Mouse (Mus musculus) lung, postnatal 0 days (tissue): ENCODE results near the gene Cdh9. TPM values are rescaled to one million over a fixed set of nuclear protein-coding genes. Genes with fewer than 3 reads are reported as not detected.

Experiments used
- ATAC-seq: fragments of 200-750 bp; cut with Nextera tagmentation; 2 replicates; pipeline ENCODE4 v1.8.0; 2017; ENCODE audit warnings: moderate library complexity
- DNase-seq: peaks from one replicate; pipeline ENCODE4 v3.0.0-alpha.2; 2016; ENCODE audit warnings: low spot score
- H3K27ac ChIP-seq: fragments of 300-500 bp; sonication (generic); 2 replicates; pipeline ENCODE4 v1.5.1; 2014; ENCODE audit warnings: antibody characterized with exemption, mild to moderate bottlenecking, low read length, mixed read lengths
- H3K27me3 ChIP-seq: fragments of 300-500 bp; sonication (generic); replicated peaks from 2 replicates; pipeline ENCODE4 v1.6.1; 2014; ENCODE audit warnings: low read length, mixed read lengths; ENCODE audit not compliant: insufficient read depth
- H3K36me3 ChIP-seq: fragments of 300-500 bp; sonication (generic); 2 replicates; pipeline ENCODE4 v1.6.1; 2014; ENCODE audit warnings: low read length, mixed read lengths; ENCODE audit not compliant: insufficient read depth
- H3K4me1 ChIP-seq: fragments of 300-500 bp; sonication (generic); 2 replicates; pipeline ENCODE4 v1.6.1; 2014; ENCODE audit warnings: antibody characterized with exemption, low read depth, low read length, mixed read lengths; ENCODE audit not compliant: insufficient read depth
- H3K4me2 ChIP-seq: fragments of 300-500 bp; sonication (generic); replicated peaks from 2 replicates; pipeline ENCODE4 v1.6.1; 2014; ENCODE audit warnings: low read depth, mild to moderate bottlenecking, low read length, moderate library complexity, mixed read lengths
- H3K4me3 ChIP-seq: fragments of 300-500 bp; sonication (generic); 2 replicates; pipeline ENCODE4 v1.5.1; 2014; ENCODE audit warnings: low read depth, low read length
- H3K9ac ChIP-seq: fragments of 300-500 bp; sonication (generic); replicated peaks from 2 replicates; pipeline ENCODE4 v1.6.1; 2014; ENCODE audit warnings: low read depth, mild to moderate bottlenecking
- H3K9me3 ChIP-seq: fragments of 300-500 bp; sonication (generic); 2 replicates; pipeline ENCODE4 v1.6.1; 2016; ENCODE audit warnings: low read length, mixed read lengths
- CTCF ChIP-seq: IDR thresholded peaks from 2 replicates; pipeline ENCODE4 v1.5.1; 2016; ENCODE audit warnings: antibody characterized with exemption, mild to moderate bottlenecking
- EP300 ChIP-seq: IDR thresholded peaks from 2 replicates; pipeline ENCODE4 v1.6.1; 2016; ENCODE audit warnings: antibody characterized with exemption, mild to moderate bottlenecking, control low read depth
- WGBS: fragments of 180-500 bp; shearing (Covaris S2); extraction: QIAGEN DNeasy Blood & Tissue Kit; methylation state at CpG from one replicate; pipeline ENCODE4 v1.1.7; 2014; 5-methylcytosine and 5-hydroxymethylcytosine counted together
- polyA plus RNA-seq: library from polyadenylated mRNA; unstranded; fragments of >200 nt; fragmentation: Nextera tagmentation; extraction: Ambion mirVana; gene quantifications from 2 replicates; pipeline ENCODE4 v1.2.1, GENCODE M21; 2015

The Cdh9 gene
- not detected in 2 replicates for polyA plus RNA-seq

GRCm38 (mm10) chr15:16728470-16729011 is at the start of gene Cdh9:
TSS of gene Cdh9 (plus strand) at chr15:16728756.
- Histone ChIP-seq H3K9me3 (no peaks in the 10 kb centered on the region), H3K27ac (no peak within 1 kb of the TSS), H3K4me2 (no peak within 1 kb of the TSS; the same call in 1 of the 2 replicates), H3K9ac (no peak within 1 kb of the TSS), H3K27me3 (no peaks in the 10 kb centered on the region), H3K4me1 (no peaks in the 10 kb centered on the region), H3K36me3 (no peaks in the 10 kb centered on the region), H3K4me3 (no peak within 1 kb of the TSS)
- no peak for TF ChIP-seq CTCF
- TF ChIP-seq EP300: no peak
- no peak for DNase-seq
- ATAC-seq: no peak
- 5% methylated on average over 14 of the region's 14 CpGs for WGBS

GRCm38 (mm10) chr15:16679096-16679495 is 49.5 kb upstream of the Cdh9 start:
- H3K9me3 ChIP-seq: no peaks in the 10 kb centered on the region
- no peak for ATAC-seq
- 82% methylated on average over 5 of the region's 5 CpGs for WGBS
- no peaks in the 10 kb centered on the region for H3K4me1 ChIP-seq
- no peak overlapping the region for H3K4me2 ChIP-seq
- H3K36me3 ChIP-seq: no peaks in the 10 kb centered on the region
- H3K27ac ChIP-seq: no peak overlapping the region
- no peak for DNase-seq
- H3K4me3 ChIP-seq: no peak overlapping the region
- no peak overlapping the region for H3K9ac ChIP-seq
- no peaks in the 10 kb centered on the region for H3K27me3 ChIP-seq
- no peak for TF ChIP-seq CTCF
- no peak for TF ChIP-seq EP300

GRCm38 (mm10) chr15:16699821-16700220 is 28.7 kb upstream of the Cdh9 start:
- no peak for ATAC-seq
- TF ChIP-seq EP300: no peak
- no peak for TF ChIP-seq CTCF
- no peak overlapping the region for H3K9ac ChIP-seq
- WGBS: 68% methylated on average over 3 of the region's 3 CpGs
- no peaks in the 10 kb centered on the region for H3K4me1 ChIP-seq
- H3K9me3 ChIP-seq: no peaks in the 10 kb centered on the region
- H3K4me2 ChIP-seq: no peak overlapping the region
- no peak for DNase-seq
- no peaks in the 10 kb centered on the region for H3K27me3 ChIP-seq
- H3K27ac ChIP-seq: no peak overlapping the region
- H3K36me3 ChIP-seq: no peaks in the 10 kb centered on the region
- H3K4me3 ChIP-seq: no peak overlapping the region

GRCm38 (mm10) chr15:16702340-16702739 is 26.2 kb upstream of the Cdh9 start:
- Histone ChIP-seq H3K4me2 (no peak overlapping the region), H3K36me3 (no peaks in the 10 kb centered on the region), H3K9ac (no peak overlapping the region), H3K27me3 (no peaks in the 10 kb centered on the region), H3K4me3 (no peak overlapping the region), H3K27ac (no peak overlapping the region), H3K9me3 (no peaks in the 10 kb centered on the region), H3K4me1 (no peaks in the 10 kb centered on the region)
- WGBS: 53% methylated on average over 1 of the region's 1 CpGs
- no peak for TF ChIP-seq CTCF
- no peak for ATAC-seq
- DNase-seq: no peak

- Histone ChIP-seq H3K4me1 (no peaks in the 10 kb centered on the region), H3K27me3 (no peaks in the 10 kb centered on the region), H3K9ac (no peak overlapping the region), H3K27ac (no peak overlapping the region), H3K9me3 (no peaks in the 10 kb centered on the region), H3K36me3 (no peaks in the 10 kb centered on the region), H3K4me2 (no peak overlapping the region), H3K4me3 (no peak overlapping the region)
- DNase-seq: no peak
- 80% methylated on average over 4 of the region's 4 CpGs for WGBS
- no peak for TF ChIP-seq EP300
- no peak for TF ChIP-seq CTCF
- ATAC-seq: no peak
Measured at GRCm38 (mm10) chr15:16739088-16739487, 10.5 kb downstream of the Cdh9 start.

- Histone ChIP-seq H3K4me2 (no peak overlapping the region), H3K9me3 (no peaks in the 10 kb centered on the region), H3K4me1 (no peaks in the 10 kb centered on the region), H3K4me3 (no peak overlapping the region), H3K27me3 (no peaks in the 10 kb centered on the region), H3K27ac (no peak overlapping the region), H3K36me3 (no peaks in the 10 kb centered on the region), H3K9ac (no peak overlapping the region)
- WGBS: 79% methylated on average over 1 of the region's 1 CpGs
- no peak for ATAC-seq
- TF ChIP-seq CTCF (no peak), EP300 (no peak)
- no peak for DNase-seq
Measured at GRCm38 (mm10) chr15:16746672-16747071, 18.1 kb downstream of the Cdh9 start.

- DNase-seq (no peak), ATAC-seq (no peak)
- Histone ChIP-seq H3K36me3 (no peaks in the 10 kb centered on the region), H3K27ac (no peak overlapping the region), H3K9ac (no peak overlapping the region), H3K4me1 (no peaks in the 10 kb centered on the region), H3K9me3 (no peaks in the 10 kb centered on the region), H3K27me3 (no peaks in the 10 kb centered on the region), H3K4me3 (no peak overlapping the region), H3K4me2 (no peak overlapping the region)
- TF ChIP-seq CTCF (no peak), EP300 (no peak)
- 58% methylated on average over 3 of the region's 3 CpGs for WGBS
Measured at GRCm38 (mm10) chr15:16763252-16763651, 34.7 kb downstream of the Cdh9 start.
